Mouse (Mus musculus): ENCODE measurements at regions not wholly inside any gene's neighbourhood (a gene's known extent, or its start where the extent isn't known, plus 50 kb on each side); places are given as distances from the start of the nearest gene placed in this dataset.

DNA sequence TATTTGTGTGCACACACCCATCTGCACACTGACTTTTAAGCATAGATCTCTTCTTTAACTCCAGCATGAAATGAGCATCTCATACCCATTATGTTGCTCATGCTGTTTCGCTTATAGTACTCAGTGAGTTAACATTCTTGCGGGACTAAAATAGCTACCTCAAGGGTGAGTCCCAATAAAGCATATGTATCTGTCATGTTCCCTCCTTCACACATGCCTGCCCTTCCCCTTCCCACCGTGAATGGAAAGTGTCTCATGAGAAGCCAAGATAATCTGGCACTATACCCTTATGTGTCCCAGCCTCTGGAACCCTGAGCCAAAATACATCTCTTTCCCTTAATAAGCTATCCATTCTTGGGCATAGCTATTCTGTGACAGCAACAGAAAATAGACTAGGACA lies 352.3 kb downstream of the Gm826 start:
- Histone ChIP-seq H3K27ac (ENCODE audit: low read depth) (no peak overlapping the region), H3K9ac (no peak overlapping the region), H3K4me2 (no peak overlapping the region), H3K4me3 (ENCODE audit: low read depth, low read length) (no peak overlapping the region), H3K4me1 (ENCODE audit: insufficient read depth) (no peaks in the 10 kb centered on the region), H3K36me3 (ENCODE audit: insufficient read depth) (no peaks in the 10 kb centered on the region), H3K27me3 (ENCODE audit: insufficient read depth, low read length) (no peaks in the 10 kb centered on the region), H3K9me3 (ENCODE audit: low read depth, low read length) (no peaks in the 10 kb centered on the region)
- TF ChIP-seq CTCF (IDR thresholded peaks at IDR 0.05; ENCODE audit: low read depth), result no peak
- ATAC-seq (ENCODE audit: insufficient read depth) (no peak), DNase-seq (no peak)
- 70% methylated on average over 3 of the region's 3 CpGs for WGBS

DNA sequence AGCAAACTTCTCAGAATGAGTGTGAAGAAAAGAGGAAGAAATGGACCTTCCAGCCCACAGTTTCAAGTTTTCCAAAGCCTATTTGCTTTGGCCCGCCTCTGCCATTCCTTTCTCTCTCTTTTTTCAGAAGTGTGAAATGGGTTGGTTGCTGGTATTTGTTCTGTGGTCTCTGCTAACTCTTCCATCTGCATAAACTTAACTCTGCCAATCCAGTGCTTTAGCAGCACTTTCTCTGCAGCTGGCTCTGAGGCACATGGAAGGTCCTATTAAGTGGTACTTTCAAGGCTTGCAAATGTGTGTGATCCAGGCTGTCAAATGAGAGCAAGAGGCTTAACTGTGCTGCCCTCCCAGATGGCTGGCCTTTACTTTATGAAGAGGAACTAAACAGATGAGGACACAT lies 383.6 kb downstream of the Gm826 start:
- DNase-seq, result no peak
- ATAC-seq (ENCODE audit: insufficient read depth), result no peak
- no peaks in the 10 kb centered on the region for H3K4me1 ChIP-seq (ENCODE audit: insufficient read depth)

DNA sequence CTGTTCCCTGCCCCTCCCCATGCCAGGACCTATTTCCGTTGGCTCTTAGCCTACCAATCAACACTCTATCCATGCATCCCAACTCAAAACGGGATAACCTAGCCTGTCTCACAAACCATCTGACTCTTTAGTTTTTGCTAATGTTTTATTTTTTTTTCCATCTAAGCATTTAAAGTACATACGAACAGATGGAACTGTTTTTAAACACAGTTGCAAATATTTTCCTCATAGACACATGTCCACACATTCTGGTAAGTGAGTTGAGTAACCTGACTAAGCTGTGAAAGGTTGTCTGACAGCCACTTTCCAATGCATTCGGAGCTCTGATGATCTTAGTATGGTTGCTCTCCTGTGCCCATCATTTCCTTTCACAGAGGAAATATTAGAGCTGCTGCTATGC lies 384.9 kb downstream of the Gm826 start:
- TF ChIP-seq CTCF (IDR thresholded peaks at IDR 0.05; ENCODE audit: low read depth), result no peak
- 77% methylated on average over 4 of the region's 4 CpGs for WGBS

More for the DNA sequence above, 383.6 kb downstream of the Gm826 start:
- Histone ChIP-seq H3K27me3 (ENCODE audit: insufficient read depth, low read length) (no peaks in the 10 kb centered on the region), H3K9me3 (ENCODE audit: low read depth, low read length) (no peaks in the 10 kb centered on the region), H3K9ac (no peak overlapping the region), H3K36me3 (ENCODE audit: insufficient read depth) (no peaks in the 10 kb centered on the region), H3K4me3 (ENCODE audit: low read depth, low read length) (no peak overlapping the region), H3K27ac (ENCODE audit: low read depth) (no peak overlapping the region), H3K4me2 (no peak overlapping the region)
- 50% methylated on average over 1 of the region's 1 CpGs for WGBS
- TF ChIP-seq CTCF (IDR thresholded peaks at IDR 0.05; ENCODE audit: low read depth), result no peak

DNA sequence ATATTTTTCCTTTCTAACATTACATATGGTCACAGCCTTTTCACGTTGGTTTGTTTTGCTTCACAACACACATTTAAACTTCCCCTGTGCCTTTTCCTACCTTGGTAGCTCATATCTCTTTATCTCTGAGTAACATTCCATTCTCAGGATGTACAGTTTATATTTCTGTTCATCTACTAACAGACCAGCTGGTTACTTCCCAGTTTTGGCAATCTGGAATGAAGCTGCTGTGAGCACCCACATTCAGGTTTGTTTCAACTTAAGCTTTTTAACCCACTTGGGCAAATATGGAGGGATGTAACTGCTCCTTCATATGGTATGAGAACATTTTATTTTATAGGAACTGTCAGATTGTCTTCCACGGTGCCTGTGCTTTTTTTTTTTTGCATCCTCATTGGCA lies 403.2 kb downstream of the Gm826 start:
- H3K9me3 ChIP-seq (ENCODE audit: low read depth, low read length), result no peaks in the 10 kb centered on the region
- H3K4me3 ChIP-seq (ENCODE audit: low read depth, low read length), result no peak overlapping the region
- no peak overlapping the region for H3K9ac ChIP-seq
- H3K4me1 ChIP-seq (ENCODE audit: insufficient read depth), result no peaks in the 10 kb centered on the region
- H3K36me3 ChIP-seq (ENCODE audit: insufficient read depth), result no peaks in the 10 kb centered on the region
- ATAC-seq (ENCODE audit: insufficient read depth) (no peak), DNase-seq (no peak)
- no peaks in the 10 kb centered on the region for H3K27me3 ChIP-seq (ENCODE audit: insufficient read depth, low read length)
- no peak overlapping the region for H3K4me2 ChIP-seq
- WGBS, result 70% methylated on average over 2 of the region's 2 CpGs
- no peak for TF ChIP-seq CTCF (IDR thresholded peaks at IDR 0.05; ENCODE audit: low read depth)
- no peak overlapping the region for H3K27ac ChIP-seq (ENCODE audit: low read depth)

More for the DNA sequence above, 384.9 kb downstream of the Gm826 start:
- H3K36me3 ChIP-seq (ENCODE audit: insufficient read depth), result no peaks in the 10 kb centered on the region
- H3K27ac ChIP-seq (ENCODE audit: low read depth), result no peak overlapping the region
- H3K27me3 ChIP-seq (ENCODE audit: insufficient read depth, low read length), result no peaks in the 10 kb centered on the region
- no peaks in the 10 kb centered on the region for H3K4me1 ChIP-seq (ENCODE audit: insufficient read depth)
- no peaks in the 10 kb centered on the region for H3K9me3 ChIP-seq (ENCODE audit: low read depth, low read length)
- ATAC-seq (ENCODE audit: insufficient read depth), result no peak
- DNase-seq, result no peak
- H3K9ac ChIP-seq, result no peak overlapping the region
- H3K4me3 ChIP-seq (ENCODE audit: low read depth, low read length), result no peak overlapping the region
- no peak overlapping the region for H3K4me2 ChIP-seq

DNA sequence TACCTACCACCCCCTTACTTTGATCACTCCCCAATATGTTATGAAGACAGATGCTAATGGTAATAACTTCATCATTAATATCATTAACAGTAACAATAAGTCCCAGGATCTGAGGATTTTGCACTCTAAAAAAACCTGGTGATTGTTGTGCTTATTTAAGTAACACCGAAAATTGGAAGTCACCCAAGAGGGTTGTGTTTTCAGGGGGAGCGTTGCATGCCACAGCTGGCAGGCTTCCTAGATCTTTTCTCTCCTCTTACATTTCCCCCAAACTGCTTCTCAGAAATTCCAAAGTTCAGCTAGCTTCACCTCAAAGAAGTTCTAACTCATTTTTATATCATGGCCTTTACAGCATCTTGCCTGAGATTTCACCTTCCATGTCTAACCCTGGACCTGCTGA lies 444.3 kb downstream of the Gm826 start:
- Histone ChIP-seq H3K4me3 (ENCODE audit: low read depth, low read length) (no peak overlapping the region), H3K36me3 (ENCODE audit: insufficient read depth) (no peaks in the 10 kb centered on the region), H3K27me3 (ENCODE audit: insufficient read depth, low read length) (no peaks in the 10 kb centered on the region), H3K4me1 (ENCODE audit: insufficient read depth) (peaks cover 4% of the 10 kb centered on the region; the same call in 1 of the 2 replicates), H3K4me2 (no peak overlapping the region), H3K9me3 (ENCODE audit: low read depth, low read length) (no peaks in the 10 kb centered on the region), H3K9ac (no peak overlapping the region), H3K27ac (ENCODE audit: low read depth) (no peak overlapping the region)
- 44% methylated on average over 2 of the region's 2 CpGs for WGBS
- TF ChIP-seq CTCF (IDR thresholded peaks at IDR 0.05; ENCODE audit: low read depth), result no peak
- DNase-seq (peak; percentile 64), ATAC-seq (ENCODE audit: insufficient read depth) (no peak)

DNA sequence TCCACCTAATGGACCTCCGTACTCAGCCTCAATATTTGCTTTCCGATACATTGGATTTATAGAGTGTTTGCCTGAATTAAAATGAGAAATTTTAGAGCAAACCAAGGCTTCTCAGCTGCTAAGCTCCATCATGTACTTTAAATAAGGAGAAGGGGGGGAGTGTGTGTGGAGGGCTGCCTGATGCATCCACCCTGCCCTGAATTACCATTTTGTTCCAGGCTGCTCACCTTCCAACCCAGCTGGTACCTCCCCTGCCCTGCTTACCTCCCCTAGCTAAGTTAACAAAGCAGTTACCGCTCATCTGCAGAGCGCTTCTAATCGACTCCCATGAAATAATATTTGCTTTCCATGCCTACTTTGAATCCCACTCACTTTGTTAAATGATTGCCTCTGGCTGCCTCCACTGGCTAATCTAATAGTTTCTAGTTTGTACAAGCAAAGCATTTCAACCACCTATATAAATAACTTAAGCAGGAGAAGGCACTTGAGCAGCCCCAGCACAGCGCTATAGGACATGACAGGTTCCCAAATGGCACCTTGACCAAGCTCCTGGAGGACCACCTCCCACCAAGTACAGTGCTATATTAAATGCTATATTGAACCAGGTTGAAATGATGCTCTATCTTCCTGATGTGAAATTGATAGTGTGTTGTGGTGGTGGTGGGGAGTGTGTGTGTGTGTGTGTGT lies 449.0 kb downstream of the Gm826 start:
- Histone ChIP-seq H3K4me3 (ENCODE audit: low read depth, low read length) (no peak overlapping the region), H3K36me3 (ENCODE audit: insufficient read depth) (no peaks in the 10 kb centered on the region), H3K4me1 (ENCODE audit: insufficient read depth) (peaks cover 3% of the 10 kb centered on the region; the same call in 1 of the 2 replicates), H3K4me2 (no peak overlapping the region), H3K9ac (no peak overlapping the region), H3K27ac (ENCODE audit: low read depth) (no peak overlapping the region), H3K27me3 (ENCODE audit: insufficient read depth, low read length) (no peaks in the 10 kb centered on the region), H3K9me3 (ENCODE audit: low read depth, low read length) (no peaks in the 10 kb centered on the region)
- no peak for TF ChIP-seq CTCF (IDR thresholded peaks at IDR 0.05; ENCODE audit: low read depth)
- WGBS, result 50% methylated on average over 6 of the region's 6 CpGs
- DNase-seq, result peak; percentile 2
- peak; percentile 80; the same call in 1 of the 2 replicates for ATAC-seq (ENCODE audit: insufficient read depth)

DNA sequence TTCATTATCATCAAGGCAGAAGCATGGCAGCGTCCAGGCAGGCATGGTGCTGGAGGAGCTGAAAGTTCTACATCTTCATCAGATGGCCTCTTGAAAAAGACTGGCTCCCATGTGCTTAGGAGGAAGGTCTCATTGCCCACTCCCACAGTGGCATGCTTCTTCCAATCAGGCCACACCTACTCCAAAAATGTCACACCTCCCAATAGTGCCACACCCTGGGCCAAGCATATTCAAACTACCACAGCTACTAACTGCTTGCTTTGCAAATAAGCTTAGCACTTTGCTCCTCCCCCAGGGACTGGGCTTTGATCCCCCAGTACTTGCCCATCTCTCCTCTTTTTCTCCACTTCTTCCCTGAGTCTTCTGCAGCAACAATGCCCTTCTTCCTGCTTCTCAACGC lies 467.0 kb downstream of the Gm826 start:
- DNase-seq, result no peak
- no peaks in the 10 kb centered on the region for H3K36me3 ChIP-seq (ENCODE audit: insufficient read depth)

More for the DNA sequence above, 467.0 kb downstream of the Gm826 start:
- TF ChIP-seq CTCF (IDR thresholded peaks at IDR 0.05; ENCODE audit: low read depth), result no peak
- no peaks in the 10 kb centered on the region for H3K9me3 ChIP-seq (ENCODE audit: low read depth, low read length)
- H3K27me3 ChIP-seq (ENCODE audit: insufficient read depth, low read length), result no peaks in the 10 kb centered on the region
- no peak overlapping the region for H3K4me3 ChIP-seq (ENCODE audit: low read depth, low read length)
- no peak for ATAC-seq (ENCODE audit: insufficient read depth)
- H3K4me1 ChIP-seq (ENCODE audit: insufficient read depth), result no peaks in the 10 kb centered on the region
- 45% methylated on average over 2 of the region's 2 CpGs for WGBS
- H3K9ac ChIP-seq, result no peak overlapping the region
- H3K27ac ChIP-seq (ENCODE audit: low read depth), result no peak overlapping the region
- no peak overlapping the region for H3K4me2 ChIP-seq

All from lung, embryonic 14.5 days (tissue).